Mouse (Mus musculus) Muller cell, postnatal 12 days (primary cell): ENCODE data around the gene Lmln.
"Not testable (repeated sequence)": the region's sequence is repeated elsewhere in the genome, so short reads cannot be mapped to it uniquely, and the experiment has no call there.

ENCODE experiments used
- DNase-seq: peaks from one replicate; pipeline ENCODE4 v3.0.0-alpha.2; 2015; ENCODE audit errors: inconsistent ontology term

Gene Lmln

GRCm38 (mm10) chr16:33133186-33133585 is 70.9 kb downstream of the Lmln start:
- no peak for DNase-seq

- DNase-seq = no peak
Observed at GRCm38 (mm10) chr16:33135167-33135566, 72.8 kb downstream of the Lmln start.

- DNase-seq = not testable (repeated sequence)
Observed at GRCm38 (mm10) chr16:33139061-33139460, 76.7 kb downstream of the Lmln start.

GRCm38 (mm10) chr16:33141758-33142280 is 79.5 kb downstream of the Lmln start:
- no peak for DNase-seq

GRCm38 (mm10) chr16:33143452-33143851 is 81.1 kb downstream of the Lmln start:
- no peak for DNase-seq

GRCm38 (mm10) chr16:33146185-33146584 is 83.9 kb downstream of the Lmln start:
- DNase-seq = no peak

GRCm38 (mm10) chr16:33148135-33148534 is 85.8 kb downstream of the Lmln start:
- no peak for DNase-seq

- DNase-seq = not testable (repeated sequence)
Observed at GRCm38 (mm10) chr16:33150875-33151274, 88.6 kb downstream of the Lmln start.

GRCm38 (mm10) chr16:33151558-33151957 is 89.2 kb downstream of the Lmln start:
- DNase-seq = no peak

GRCm38 (mm10) chr16:33154992-33155391 is 92.7 kb downstream of the Lmln start:
- DNase-seq = peak; percentile 13

- DNase-seq = no peak
Observed at GRCm38 (mm10) chr16:33158006-33158405, 95.7 kb downstream of the Lmln start.

GRCm38 (mm10) chr16:33158590-33159071 is 96.3 kb downstream of the Lmln start:
- no peak for DNase-seq

- no peak for DNase-seq
Observed at GRCm38 (mm10) chr16:33159363-33159762, 97.0 kb downstream of the Lmln start.

- peak; percentile 7 for DNase-seq
Observed at GRCm38 (mm10) chr16:33163330-33164090, 101.2 kb downstream of the Lmln start.

- not testable (repeated sequence) for DNase-seq
Observed at GRCm38 (mm10) chr16:33166284-33166683, 104.0 kb downstream of the Lmln start.

- DNase-seq = no peak
Observed at GRCm38 (mm10) chr16:33167537-33167936, 105.2 kb downstream of the Lmln start.

GRCm38 (mm10) chr16:33169471-33170034 is 107.2 kb downstream of the Lmln start:
- DNase-seq = no peak

GRCm38 (mm10) chr16:33170716-33171587 is 108.6 kb downstream of the Lmln start:
- DNase-seq = no peak

- DNase-seq = no peak
Observed at GRCm38 (mm10) chr16:33171800-33172199, 109.5 kb downstream of the Lmln start.

GRCm38 (mm10) chr16:33173151-33173550 is 110.8 kb downstream of the Lmln start:
- no peak for DNase-seq

- DNase-seq = no peak
Observed at GRCm38 (mm10) chr16:33174695-33175094, 112.4 kb downstream of the Lmln start.

GRCm38 (mm10) chr16:33176831-33177230 is 114.5 kb downstream of the Lmln start:
- DNase-seq = not testable (repeated sequence)
